Mouse (Mus musculus): Measurements from ENCODE around the gene Hdgfl2. TPM values are rescaled to one million over a fixed set of nuclear protein-coding genes. Genes with fewer than 3 reads are reported as not detected.

The Hdgfl2 gene
- 100 to 1,000 TPM; 104 to 115 TPM for total RNA-seq (2021)
- long read RNA-seq, experiment 1, transcript Hdgfl2-212 (16 exons, 2,270 nt) = major isoform, 39 of 130 reads
- long read RNA-seq, experiment 1, transcript Hdgfl2-210 (16 exons, 2,238 nt) = minor isoform, 11 of 130 reads
- long read RNA-seq, experiment 1, partial matches to known transcripts = 12 of 130 reads
- long read RNA-seq, experiment 1, other reads (novel, unspliced or antisense) = 62 of 130 reads
- long read RNA-seq, experiment 2, transcript Hdgfl2-212 (16 exons, 2,270 nt) = major isoform, 32 of 131 reads
- long read RNA-seq, experiment 2, transcript Hdgfl2-210 (16 exons, 2,238 nt) = minor isoform, 13 of 131 reads
- long read RNA-seq, experiment 2, transcript Hdgfl2-209 (2 exons, 687 nt) = minor isoform, 13 of 131 reads
- long read RNA-seq, experiment 2, partial matches to known transcripts = 17 of 131 reads
- long read RNA-seq, experiment 2, other reads (novel, unspliced or antisense) = 55 of 131 reads

DNA sequence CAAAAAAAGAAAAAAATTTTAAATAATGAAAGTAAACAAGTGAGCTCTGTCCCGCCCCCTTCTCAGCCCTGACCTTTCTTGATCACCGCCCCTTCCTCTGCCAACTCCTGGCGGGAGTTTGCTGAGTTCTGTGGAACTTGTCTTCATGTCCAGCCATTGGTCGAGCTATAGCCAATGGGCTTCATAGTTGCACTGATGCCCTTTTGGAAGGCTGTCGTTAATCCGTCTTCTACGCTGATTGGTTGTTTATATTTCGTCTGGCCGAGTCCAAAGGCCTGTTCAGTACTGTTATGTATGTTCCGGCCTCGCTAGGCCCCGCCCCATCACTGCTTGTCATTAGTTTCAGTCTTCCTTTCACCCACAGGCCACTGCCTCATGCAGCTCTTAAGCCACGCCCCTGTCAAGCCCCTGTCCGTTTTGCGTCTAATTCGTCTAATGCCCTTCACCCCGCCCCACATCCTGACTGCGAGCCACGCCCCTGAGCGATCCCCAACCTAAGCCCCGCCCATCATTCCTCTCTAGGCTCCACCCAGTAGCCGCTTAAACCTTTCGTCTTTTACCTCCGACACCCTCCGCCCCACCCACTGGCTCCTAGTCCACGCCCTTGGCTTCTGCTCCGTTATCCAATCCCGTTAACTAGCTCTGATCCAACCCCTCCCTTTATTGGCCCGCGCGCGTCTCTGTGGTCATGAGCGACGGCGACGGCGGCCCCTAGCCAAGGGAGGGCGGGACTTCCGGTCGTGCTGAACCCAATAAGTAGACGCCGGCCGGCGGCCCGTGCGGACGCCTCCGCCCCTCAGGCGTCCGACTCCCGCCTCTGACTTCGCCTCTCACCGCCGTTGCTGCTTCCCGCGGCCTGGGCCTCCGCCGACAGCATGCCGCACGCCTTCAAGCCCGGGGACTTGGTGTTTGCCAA is at the start of gene Hdgfl2:
Gene Hdgfl2 (plus strand): TSS at position 755 of the 916 bp plus-strand sequence.
- DNase-seq (ENCODE audit: low spot score in 2 of 2) = peak; percentile 99 to 100

DNA sequence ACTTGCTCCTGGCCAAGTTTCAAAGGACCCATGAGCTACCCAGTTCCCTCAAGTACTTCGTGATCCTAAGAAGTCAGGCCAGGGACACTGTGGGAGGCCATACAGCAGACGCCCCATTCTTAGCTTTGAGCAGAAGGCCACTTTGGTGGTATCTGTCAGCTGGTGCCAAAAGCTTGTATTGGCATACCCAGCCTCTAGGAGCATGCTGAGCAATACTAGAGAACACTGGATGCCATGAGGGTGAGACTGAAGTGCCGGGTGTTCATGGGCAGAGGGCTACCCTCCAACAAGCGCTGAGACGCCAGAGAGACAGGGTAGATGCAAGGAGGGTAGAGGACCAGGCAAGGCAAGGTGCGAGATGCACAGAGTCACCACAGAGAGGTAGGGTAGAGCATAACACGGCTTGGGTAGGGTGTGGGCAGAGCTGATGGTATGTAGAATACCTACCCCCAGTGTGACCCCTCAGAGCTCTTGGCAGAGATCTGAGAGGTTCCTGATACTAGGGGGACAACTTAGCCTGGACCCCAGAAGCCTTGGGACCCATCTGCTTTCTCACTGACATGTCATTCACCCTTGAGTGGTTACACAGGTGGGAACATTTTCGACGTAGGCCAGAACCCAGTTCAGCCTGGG is 49.1 kb upstream of the Hdgfl2 start:
- DNase-seq (ENCODE audit: low spot score in 2 of 2) = no peak

DNA sequence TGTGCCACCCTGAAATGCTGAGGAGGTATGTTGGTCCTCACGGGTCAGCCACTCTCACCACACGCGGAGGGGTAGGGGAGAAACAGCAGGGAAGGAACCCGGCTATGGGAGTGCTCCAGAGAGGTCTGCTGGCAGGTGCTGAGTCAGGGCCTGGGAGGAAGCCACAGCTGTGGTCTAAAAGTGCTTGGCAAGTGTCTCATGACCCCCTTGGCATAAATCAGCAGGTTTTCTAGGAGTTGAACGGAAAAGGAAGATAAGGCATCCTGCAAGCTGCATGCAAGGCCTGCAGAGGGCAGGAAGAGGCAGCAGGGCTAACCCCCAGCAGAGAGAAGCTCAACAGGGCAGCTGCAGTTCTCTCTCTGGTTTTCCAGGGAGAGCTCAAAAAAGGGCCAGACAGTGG is 48.5 kb upstream of the Hdgfl2 start:
- no peak for DNase-seq (ENCODE audit: low spot score in 2 of 2)

DNA sequence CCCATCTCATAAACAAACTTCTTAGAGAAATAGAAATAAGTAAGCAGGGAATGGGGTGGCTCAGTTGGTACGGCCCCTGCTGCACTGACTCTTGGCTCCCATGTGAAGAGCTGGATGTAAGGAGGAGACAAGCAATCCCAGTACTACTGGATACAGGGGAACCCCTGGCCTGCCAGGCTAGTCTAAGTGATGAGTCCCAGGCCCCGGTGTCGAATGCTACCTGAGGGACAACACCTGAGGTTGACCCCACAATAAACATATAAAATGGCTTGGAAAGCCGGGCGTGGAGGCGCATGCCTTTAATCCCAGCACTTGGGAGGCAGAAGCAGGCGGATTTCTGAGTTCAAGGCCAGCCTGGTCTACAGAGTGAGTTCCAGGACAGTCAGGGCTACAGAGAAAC is 48.0 kb upstream of the Hdgfl2 start:
- no peak for DNase-seq (ENCODE audit: low spot score in 2 of 2)

DNA sequence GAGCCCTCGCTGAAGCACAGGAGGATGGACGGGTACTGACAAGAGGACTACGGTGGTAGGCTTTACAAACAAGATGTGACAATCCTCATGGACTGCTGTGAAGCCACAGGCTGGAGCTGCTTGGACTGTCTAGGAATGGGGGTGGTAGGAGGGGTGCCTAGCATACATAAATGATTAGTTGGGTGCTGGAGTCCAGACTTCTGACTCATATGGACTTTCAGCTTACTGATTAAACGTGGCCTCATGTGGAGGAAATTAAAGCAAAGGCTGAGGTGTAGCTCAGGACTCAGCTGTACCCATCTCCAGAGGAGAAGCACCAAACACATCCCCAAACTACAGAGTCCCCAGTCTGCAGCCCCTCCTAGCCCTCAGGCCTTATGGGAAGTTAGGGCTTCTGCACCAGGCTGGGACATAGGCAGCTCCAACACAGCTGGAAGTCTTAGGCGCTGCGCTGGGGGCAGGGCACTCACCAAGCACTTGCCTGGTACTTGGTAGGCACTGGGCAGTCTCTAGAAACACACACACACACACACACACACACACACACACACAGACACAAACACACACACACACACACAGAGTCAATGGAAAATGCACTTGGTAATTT is 47.2 kb upstream of the Hdgfl2 start:
- no peak for DNase-seq (ENCODE audit: low spot score in 2 of 2)

DNA sequence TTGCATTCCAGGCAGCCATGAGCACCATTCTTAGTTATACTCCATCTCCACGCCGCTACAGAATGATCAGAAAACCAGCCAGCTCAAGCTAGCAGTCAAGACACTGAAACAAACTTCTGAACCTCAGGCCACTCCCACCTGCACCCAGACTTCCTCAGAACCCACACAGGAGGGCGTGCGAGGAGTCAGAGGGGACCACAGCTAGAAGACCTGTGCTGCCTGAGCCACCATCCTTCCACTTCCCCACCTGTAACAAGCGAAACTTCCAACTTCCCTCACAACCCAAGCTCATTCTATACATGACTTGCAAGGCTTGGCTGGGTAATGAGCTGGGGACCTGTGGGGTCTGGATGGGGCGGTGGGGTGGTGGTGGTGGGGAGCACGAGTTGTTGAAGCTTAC is 46.6 kb upstream of the Hdgfl2 start:
- no peak for DNase-seq (ENCODE audit: low spot score in 2 of 2)

DNA sequence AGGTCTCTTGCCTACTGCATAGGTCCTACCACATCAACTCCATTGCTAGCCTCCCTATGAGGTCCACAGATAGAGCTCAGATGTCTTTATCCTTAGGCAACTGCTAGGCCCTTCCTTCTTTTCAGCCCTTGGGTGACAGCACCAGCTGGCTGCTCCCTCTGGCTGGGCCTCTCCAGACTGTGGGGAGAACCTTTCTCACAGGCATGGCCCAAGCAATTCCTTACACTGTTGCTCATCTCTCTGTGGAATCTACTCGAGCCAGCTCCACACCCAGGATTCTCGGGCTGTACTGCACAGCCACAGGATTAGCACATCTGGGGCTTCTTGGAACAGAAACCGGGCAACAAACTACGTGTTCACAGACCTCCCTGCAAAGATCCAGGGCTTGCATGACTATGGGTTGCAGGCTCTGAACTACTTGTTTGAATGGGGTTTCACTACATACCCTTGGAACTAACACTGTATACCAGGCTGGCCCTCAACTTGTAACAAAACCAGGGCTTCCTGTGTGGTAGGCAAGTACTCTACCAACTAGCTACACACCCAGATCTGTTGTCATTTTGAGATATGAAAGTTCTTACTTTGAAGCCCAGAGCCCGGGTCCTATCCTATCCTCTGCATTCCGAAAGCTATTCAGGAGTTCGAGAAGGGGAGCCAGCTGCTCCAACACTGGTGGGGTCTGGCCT is 45.3 kb upstream of the Hdgfl2 start:
- no peak for DNase-seq (ENCODE audit: low spot score in 2 of 2)

DNA sequence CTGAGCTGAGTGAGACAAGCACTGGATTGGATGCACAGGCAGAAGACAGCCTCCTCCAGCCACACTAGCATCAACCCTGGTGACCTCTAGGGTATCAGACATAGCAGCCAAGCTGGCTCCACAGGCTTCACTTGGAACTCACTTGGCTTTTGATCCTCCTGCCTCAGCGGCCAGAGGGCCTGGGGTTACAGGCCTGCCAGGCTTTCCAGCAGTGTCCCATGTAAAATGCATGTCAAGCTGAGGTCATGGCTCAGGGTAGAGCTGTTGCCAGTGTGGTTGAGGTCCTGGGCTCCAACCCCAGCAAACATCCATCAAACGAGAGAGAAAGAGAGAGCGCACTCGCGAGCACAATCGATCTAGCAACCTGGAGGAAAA is 44.7 kb upstream of the Hdgfl2 start:
- no peak for DNase-seq (ENCODE audit: low spot score in 2 of 2)

DNA sequence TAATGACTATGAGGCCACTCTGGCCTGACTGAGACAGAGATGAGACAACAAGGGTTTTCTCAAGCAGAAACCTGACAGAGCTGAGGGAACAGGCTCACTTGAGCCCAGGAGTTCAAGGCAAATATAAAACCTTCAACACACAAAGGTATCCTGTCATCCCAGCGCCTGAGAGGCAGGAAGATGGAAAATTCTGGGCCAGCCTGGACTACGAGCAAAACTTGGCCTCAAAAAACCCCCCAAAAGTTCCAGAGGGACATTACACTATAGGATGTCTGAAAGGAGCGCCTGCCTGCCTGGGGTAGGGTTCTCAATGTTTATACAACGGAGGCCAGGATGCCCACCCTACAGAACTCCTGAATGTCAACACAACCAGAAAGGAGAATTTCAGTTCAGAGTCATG is 44.2 kb upstream of the Hdgfl2 start:
- no peak for DNase-seq (ENCODE audit: low spot score in 2 of 2)

DNA sequence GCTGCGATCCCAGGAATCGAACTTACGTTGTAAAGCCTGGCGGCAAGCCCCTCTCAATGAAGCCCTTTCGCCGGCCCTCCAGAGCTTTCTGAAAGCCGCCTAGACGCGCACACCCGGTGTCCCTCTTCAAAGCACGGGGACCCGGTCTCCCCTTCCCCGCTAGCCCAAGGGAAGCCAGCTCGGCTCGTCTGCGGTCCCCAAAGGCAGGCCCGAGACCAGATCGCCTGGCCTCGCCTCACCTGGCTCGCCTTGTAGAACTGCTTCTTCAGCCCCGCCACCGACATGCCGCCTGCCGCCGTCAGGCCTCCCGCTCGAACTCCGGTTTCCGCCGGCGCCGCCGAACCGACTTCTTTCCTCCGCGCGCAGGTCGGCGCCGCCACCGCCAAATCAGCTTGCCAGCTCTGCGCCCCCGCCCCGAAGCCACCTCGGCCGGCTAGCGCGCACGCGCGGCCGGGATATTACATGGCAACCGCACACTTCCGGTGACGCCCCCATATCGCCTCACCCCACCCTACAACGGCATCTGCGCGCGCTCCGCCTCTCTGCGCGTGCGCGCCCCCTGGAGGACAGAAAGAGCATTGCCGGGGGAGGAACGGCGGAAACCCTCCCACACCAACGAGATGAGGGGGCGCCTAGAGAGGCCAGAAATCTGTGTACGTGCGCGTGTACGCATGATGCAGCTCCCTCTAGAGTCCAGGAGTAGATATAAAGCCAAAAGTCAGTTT is 43.1 kb upstream of the Hdgfl2 start, which contains the start of gene Sh3gl1:
Gene Sh3gl1 (minus strand): TSS at position 460 of the 725 bp plus-strand sequence.
- peak; percentile 100 for DNase-seq (ENCODE audit: low spot score in 2 of 2)

DNA sequence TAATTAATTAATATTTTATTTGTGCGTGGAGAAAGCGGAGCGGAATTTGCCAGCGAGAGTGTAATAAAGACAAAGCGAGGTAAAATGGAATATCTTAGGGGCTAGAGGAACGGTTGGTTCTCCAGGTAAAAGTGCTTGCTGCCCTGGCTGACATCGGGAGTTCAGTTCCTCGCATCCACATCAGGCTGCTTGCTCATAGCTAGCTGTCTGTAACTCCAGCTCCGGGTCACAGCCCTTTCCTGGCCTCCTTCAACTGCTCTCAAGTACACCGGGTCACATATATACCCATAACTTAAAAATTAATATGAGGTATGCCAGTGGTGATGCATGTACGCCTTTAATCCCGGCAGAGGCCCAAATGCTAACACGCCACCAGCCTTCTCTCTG is 42.5 kb upstream of the Hdgfl2 start:
- DNase-seq (ENCODE audit: low spot score in 2 of 2) = no peak

DNA sequence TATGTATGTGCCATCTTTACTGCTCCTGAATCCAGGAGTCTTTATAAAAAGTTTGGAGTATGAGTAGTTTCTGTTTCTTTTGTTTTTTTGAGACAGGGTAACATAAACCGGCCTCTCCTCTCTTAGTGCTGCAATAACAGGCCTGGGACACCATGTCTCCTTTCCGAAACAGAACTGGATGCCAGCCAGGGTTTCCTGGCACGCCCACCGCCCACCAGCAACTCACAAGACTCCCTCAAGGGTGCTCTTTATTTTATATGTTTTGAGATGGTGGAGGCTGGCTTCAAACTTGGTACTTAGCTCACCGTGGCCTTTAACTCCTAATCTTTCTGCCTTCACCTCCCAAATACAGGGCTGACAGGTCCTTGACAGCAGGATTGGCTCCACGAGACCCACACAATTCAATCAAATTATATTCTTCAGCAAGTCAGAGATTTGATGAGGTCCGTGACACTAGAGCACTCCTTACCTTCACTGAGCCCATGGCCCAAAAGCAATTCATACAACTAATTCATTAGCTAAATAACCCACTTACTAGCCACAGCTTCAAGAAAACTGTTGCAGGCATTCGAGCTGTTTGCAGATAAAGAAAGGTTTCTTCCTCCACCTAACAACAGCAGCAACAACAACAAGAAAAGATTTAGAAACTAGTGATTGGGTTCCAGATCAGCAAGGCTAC is 40.7 kb upstream of the Hdgfl2 start:
- DNase-seq (ENCODE audit: low spot score in 2 of 2) = no peak

DNA sequence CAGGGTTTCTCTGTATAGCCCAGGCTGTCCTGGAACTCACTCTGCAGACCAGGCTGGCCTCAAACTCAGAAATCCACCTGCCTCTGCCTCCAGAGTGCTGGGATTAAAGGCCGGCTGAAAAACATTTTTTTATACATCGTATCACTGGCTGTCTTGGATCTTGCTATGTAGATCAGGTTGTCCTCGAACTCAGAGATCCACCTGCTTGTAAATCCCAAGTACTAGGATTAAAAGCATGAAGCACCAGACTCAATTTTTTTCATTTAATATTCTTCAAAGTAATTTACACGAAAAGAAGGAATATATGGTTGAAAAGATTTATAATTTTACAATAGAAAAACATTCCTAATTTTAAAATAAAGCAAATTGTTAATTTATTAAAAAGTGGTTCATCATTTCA is 40.1 kb upstream of the Hdgfl2 start:
- no peak for DNase-seq (ENCODE audit: low spot score in 2 of 2)

DNA sequence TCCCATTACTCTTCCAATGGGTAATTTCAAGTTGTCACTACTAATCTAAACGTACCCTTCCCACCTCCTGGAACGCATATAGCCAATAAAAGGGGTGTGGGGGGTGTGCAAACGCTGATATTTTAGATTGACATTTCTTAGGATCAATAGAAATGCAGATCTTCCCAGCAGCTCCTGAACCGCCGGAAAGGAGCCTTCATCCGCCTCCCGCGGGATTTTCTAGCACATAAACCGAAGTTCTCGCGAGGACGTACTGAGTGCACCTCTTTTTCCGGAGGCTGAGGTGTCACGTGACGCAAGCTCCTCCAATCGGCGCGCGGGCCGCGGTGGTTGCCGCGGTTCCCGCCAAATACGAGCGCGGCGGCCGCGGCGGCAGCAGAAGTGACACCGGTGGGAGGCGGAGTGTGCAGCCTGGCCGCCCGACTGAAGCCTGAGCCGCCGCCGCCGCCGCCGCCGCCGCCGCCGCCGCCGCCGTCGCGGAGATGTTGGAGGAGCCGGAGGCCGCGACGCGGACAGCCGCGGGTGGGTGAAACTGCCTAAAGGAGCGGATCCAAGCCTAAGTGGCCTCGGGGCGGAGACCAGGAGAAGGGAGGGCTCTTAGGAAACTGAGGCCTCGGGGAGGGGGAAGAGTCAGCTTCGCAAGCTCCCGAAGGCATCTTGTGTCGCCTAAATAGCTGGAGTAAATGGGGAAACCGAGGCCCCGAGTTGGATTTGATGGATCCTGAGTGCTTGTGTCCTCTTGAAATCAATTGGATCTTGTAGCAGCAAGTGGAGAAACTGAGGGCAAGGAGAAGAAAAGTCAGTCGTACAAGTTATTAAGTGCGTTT is 39.2 kb upstream of the Hdgfl2 start, which contains the start of gene Chaf1a:
Gene Chaf1a (plus strand): TSS at position 410 of the 827 bp plus-strand sequence.
- DNase-seq (ENCODE audit: low spot score in 2 of 2) = peak; percentile 94 to 98

DNA sequence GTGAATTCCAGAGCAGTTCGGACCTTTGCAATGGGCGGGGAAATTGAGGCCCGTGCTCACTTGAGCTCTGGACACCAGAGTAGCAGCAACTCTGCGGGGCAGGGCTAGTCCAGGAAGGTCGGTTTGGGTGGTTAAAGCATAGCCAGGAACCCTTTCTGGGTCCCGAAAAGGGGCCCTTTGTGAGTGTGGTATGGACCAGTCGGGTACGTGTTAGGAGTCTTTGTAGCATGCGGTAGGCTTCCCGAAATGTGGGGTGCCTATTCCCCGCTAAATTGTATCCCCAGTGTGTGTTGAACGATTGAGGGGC is 38.6 kb upstream of the Hdgfl2 start:
- DNase-seq (ENCODE audit: low spot score in 2 of 2) = no peak

DNA sequence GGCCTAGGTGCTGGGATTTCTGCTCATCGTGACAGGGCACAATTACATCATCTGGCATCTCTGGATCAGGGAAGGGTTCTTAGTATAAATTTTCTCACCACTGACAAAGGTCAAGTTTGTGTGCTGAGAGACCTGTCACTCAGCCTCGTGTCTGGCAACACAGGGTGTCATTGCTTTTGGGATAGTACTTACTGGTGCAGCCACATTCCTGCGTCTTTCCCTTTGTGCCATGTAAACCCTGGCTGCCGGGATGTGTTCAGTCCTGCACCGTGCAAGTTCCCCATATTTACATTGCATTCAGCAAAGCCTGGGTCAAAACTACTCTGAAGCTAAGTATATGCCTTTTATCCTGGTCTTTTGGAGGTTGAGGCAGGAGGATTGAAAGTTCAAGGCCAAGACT is 28.1 kb upstream of the Hdgfl2 start:
- no peak for DNase-seq (ENCODE audit: low spot score in 2 of 2)

DNA sequence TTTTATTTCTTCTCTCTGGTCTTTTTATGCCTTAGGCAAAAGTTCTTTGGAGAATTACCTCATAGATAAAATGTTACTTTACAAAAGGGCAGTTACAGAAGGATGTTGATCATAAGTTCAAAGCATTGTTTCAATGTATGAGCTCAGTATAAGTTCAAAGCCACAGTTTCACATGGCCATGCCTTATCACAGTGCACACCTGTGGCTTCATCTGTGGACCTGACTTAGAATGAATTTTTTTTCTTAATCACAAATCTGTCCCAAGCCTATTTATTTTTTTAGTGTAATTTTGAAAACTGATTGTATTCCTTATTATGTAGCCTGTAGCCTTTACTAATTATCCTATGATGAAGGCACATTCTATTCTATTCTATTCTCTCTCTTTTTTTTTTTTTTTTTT is 24.5 kb upstream of the Hdgfl2 start:
- DNase-seq (ENCODE audit: low spot score in 2 of 2) = no peak

DNA sequence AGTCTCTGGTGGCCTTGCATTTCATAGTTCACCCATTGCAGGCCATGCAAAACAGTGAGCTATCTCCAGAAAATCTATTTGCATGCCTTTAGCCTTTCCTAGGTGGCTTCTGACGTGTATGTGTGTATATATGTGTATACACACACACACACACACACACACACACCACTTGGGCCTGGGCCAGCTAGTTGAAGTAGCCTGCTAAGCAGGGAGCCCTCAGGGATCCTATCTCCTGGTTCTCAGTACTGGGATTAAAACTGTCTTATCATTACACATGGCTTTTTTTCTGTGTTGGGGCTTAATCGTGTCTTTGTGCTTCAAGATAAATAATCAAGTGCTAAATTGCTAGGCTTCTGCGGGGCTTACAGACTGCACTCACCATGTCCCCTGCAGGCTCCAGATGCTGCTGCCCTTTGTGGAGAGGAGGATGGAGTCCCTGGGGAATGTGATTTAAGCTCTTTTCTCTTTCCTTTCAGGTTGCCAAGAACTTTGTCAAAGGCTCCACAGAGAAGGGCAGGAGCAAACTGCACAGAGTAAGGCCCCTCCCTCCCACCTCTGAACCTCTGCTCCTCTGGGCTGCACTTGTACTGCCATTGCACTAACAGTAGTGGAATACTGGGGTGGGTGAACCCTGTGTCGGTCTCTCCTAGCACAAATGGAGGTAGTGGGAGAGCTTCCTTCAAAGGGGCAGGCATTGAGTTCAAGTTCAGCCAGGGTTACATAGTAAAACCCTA is 23.3 kb upstream of the Hdgfl2 start:
- no peak for DNase-seq (ENCODE audit: low spot score in 2 of 2)
